Mouse (Mus musculus) embryo, embryonic 9.5 days (tissue): ENCODE results near the gene Aak1.

Source experiments
- DNase-seq: peaks from one replicate; pipeline ENCODE4 v3.0.0-alpha.2; 2017; ENCODE audit errors: extremely low spot score

Gene Aak1

GRCm38 (mm10) chr6:86886803-86887202 is 37.5 kb downstream of the Aak1 start:
- no peak for DNase-seq

GRCm38 (mm10) chr6:86897520-86897919 is 48.2 kb downstream of the Aak1 start:
- DNase-seq: no peak

GRCm38 (mm10) chr6:86899053-86899452 is 49.7 kb downstream of the Aak1 start:
- DNase-seq: no peak

DNA sequence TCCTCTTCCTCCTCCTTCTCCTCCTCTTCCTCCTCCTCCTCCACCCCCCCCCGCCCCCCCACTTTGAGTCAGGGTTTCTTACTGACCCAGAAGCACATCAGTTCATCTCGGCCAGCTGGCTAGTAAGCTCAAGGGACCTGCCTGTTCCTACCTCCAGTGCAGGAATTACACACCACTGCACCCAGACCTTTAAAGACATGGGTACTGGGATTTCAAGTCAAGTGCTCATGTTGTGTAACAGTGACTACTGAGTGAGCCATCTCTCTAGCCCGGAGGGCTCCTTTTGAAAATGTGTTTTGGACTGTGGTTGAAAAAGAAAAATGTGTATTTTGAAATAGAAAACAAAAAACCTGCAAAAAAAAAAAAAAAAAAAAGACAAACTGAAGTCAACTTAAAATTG is 50.6 kb downstream of the Aak1 start:
- no peak for DNase-seq

DNA sequence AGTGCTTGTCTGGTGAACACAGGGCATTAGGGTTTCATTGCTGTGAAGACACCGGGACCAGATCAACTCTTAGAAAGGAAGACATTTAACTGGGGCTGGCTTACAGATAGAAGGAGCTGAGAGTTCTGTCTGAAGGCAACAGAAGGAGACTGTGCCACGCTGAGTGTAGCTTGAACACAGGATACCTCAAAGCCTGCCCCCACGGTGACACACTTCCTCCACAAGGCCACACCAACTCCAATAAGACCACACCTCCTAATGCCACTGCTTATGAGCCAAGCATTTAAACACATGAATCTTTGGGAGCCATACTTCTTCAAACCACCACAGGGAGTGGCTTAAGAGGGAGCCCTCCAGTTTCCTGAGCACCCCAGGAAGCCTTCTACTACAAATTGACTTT is 51.2 kb downstream of the Aak1 start:
- DNase-seq: no peak

DNA sequence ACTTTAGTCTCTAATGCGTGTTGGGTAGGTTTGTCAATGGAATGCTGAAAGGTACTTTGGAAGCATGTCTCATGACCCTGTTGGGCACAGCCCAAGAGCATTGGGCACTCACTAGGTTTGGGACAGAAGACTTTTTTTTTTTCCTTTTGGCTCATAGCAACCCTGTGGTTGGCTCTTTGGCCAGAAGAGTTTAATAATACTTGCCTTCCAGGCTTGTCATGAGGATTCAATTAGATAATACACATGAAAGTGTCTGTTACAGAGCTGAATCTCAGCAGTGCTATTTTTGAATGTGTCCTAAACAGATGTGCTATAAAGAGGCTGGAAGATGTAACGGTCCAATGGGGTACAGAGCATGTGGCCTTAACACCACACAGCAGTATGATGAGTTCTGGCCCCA is 56.2 kb downstream of the Aak1 start:
- DNase-seq: no peak

DNA sequence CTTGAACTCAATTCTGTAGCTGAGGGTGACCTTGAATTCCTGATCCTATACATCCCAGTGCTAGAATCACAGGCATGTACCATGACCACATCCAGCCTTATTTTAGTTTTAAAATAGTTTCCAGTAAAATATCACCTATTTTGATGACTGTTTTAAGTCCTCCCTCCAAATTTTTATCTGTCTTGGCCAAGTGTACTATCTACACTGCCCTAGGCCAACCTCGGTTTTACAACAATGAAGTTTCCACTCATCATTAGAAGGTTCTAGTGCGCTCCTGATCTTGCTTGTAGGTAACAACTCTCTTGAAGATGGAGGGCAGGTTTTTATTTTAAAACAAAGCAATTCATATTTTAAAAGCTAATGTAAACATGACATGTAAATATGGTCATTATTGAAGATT is 57.9 kb downstream of the Aak1 start:
- no peak for DNase-seq

DNA sequence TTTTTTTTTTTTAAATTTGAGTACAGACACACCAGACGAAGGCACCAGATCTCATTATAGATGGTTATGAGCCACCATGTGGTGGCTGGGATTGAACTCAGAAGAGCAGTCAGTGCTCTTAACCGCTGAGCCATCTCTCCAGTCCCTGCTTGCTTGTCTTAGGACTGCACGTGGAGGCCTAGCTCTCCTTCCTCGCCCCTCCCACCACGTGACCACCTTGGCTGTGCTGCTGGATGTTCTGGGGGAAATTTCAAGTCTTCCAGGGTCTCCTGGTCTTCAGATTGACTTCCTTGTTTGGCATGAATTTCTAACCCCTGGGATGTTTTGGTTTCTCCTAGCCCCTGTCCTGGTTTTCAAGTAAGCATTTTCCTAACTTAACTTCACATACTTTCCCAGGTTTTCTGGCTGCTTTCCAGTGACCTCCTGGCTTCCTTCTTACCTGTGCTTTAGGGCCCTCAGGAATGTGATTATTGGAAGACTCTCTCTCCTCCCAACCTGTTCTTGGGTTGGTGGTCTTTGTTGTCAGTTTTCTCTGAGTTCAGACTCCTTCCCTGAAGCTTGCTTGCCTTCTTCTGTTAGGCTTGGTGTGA is 59.3 kb downstream of the Aak1 start:
- DNase-seq: no peak

DNA sequence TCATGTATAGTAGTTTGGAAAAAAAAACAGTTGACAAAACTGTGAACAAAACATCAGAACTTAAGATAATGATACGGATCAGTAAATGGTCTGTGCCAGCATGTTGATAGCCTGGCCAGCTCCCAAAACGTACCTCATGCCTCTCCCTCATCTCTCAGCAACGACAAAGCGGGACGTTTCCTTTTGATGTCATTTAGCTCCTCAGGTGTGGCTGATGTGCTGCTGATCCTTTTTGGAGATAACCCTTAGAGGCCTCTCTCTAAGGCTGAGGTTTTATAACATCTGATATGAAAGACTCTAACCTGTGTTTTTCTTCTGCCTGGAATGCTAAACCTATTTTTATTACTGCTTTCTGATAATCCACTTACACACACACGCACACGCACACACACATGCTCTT is 60.6 kb downstream of the Aak1 start:
- DNase-seq: no peak

DNA sequence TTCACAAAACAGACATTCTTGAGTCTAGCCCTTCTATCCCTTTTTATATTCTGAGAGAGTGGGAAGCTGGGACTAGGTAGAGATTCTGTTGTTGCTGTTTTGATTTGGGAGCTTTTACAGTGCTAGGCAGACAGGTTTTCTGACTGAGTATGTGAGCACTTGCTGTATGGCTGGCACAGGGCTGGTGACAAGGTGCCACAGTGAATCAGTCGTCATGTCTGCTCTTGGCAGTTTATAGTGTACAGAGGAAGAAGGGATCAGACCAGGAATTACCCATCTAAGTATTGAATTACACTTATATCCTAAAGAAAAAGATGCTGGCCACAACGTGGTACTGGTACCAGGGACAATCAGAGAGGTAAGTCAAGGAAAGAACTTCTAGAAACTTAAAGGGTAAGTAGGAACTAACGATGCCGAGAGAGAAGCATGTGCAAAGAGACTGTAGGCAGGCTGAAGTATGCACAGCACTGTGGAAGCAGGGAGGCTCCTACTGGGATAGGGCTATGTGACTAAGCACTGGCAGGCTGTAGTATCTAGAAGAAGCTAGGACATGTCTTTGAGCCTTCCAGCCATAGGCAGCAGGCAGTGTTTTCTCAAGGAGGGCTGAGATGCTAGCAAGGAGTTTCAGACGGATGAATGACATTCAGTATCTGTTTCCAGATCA is 67.0 kb downstream of the Aak1 start:
- DNase-seq: no peak

DNA sequence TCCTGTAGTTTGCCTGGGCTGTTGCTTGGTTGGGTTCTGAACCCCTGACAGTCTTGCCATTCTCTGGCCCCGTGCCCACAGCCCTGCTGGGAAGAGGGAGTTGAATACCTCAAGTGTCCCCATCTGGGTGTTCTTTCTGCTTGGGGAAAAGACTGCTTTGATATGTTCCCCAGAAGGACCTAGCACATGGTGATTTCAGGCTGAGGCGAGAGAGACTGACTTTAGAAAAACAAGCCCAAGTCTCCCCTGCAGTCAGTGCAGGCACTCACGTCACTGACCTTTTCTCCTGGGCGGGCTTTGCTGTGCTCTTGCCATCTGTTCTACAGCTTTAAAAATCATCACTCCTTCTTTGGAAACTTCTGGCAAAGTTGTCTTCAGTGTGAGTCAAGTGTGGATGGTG is 67.9 kb downstream of the Aak1 start:
- DNase-seq: no peak

DNA sequence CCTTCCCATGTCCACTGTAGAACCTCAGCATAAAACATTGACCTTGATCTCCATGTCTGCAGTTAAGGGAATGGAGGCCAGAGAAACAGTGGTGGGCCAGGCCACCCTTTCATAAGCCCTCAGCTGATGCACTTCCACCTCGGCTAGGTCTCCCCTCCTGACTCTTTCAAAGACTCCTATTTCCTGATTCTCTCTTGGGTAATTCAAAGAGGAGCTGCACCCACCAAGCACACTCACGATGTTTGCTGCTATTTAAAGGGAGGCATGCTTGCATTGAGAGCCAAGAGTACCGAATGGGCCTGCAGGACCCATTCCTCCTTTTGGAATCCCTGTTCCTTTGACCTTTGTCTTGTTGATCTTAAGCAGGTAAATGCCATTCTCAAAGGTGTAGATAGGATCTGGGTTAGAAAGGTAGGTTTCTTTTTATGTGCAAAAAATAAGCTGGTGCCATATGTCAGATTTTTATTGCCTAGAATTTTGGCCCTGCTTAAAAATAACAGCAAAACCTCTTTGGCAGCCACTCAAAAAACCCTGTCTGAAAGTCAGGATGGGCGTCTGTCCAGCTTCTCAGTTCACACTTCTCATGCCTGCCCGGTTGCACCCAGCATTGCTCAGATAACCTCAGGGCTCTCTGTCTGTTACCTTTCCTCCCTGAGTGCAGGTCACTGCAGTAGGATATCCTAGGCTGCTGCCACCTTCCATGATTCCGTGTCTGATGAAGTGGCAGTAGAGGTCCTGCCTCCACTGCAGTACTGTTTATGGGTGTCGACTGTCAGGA is 68.9 kb downstream of the Aak1 start:
- no peak for DNase-seq

GRCm38 (mm10) chr6:86921880-86922279 is 72.6 kb downstream of the Aak1 start:
- DNase-seq: peak; percentile 53

DNA sequence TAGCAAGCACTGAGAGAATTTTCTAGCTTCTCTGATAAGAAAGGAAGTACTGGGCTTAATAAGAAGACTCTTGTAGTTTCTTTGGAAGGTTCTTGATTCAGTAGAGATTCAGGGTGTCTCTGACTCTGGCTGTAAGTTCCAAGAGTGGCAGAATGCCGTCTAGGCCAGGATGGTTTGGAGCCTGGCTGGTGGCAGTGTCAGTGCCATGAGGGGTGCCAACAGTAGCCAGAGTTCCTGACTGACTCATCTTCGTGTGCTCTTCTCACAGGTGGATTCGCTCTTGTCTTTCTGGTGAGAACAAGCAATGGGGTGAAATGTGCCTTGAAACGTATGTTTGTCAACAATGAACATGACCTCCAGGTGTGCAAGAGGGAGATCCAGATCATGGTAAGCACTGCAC is 75.4 kb downstream of the Aak1 start:
- DNase-seq: no peak

DNA sequence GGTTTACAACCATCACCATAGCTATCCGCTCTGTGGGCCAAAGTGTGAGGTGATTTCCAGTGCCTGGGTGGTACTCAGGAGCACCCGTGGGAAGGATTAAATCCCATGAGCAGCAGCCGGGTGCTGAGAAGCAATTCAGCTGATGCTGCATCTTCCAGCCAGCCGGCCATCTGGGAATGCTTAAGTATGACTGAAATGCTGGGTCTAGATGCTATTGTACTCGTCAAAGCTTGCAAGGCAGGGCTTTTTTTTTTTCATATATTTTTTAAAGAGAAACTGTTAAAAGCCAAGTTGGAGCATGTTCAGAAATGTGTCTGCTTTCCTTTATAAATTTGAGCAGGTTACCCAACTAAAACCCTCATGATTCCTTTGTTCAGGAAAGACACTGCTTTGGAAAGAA is 85.2 kb downstream of the Aak1 start:
- DNase-seq: no peak

GRCm38 (mm10) chr6:86939797-86940196 is 90.5 kb downstream of the Aak1 start:
- no peak for DNase-seq

DNA sequence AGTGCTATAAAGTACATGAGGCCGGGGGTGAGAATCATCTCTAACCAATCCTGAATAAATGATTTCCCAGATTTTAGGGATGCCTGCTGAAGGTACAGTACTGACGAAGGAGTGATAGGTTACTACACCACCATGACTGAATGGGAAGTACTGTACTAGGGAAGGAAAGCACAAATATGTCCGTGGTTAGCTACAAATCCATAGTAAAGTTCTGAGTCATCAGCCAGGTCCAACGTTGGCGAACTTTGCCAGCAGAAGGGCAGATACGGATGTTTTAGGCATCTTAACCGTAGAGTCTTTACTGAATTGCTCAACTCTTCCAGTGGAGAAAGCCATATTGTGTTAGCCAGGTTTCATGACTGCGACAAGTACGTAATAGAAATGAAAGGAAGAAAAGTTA is 91.6 kb downstream of the Aak1 start:
- DNase-seq: no peak

- no peak for DNase-seq
Measured at GRCm38 (mm10) chr6:86947100-86947499, 97.8 kb downstream of the Aak1 start.

DNA sequence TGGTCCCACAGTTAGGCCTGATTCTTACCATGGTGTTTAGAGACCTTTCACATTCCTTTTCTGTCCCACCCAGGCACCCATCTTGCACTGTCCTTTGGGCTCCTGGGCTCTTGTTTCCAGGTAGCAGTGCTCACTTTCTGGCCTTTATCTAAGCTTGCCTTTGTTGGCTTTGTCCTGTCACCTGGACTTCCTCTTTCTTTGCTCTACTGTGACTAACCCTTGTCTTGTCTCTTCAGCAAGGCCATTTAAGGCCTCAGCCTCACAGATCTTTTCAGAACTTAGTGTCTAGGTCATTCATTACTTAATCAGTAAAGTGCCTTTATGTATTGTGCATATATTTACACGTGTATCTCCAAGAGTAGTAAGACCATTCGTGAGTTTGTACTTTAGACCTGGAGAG is 99.4 kb downstream of the Aak1 start:
- DNase-seq: no peak

- DNase-seq: no peak
Measured at GRCm38 (mm10) chr6:86950141-86950540, 100.8 kb downstream of the Aak1 start.

DNA sequence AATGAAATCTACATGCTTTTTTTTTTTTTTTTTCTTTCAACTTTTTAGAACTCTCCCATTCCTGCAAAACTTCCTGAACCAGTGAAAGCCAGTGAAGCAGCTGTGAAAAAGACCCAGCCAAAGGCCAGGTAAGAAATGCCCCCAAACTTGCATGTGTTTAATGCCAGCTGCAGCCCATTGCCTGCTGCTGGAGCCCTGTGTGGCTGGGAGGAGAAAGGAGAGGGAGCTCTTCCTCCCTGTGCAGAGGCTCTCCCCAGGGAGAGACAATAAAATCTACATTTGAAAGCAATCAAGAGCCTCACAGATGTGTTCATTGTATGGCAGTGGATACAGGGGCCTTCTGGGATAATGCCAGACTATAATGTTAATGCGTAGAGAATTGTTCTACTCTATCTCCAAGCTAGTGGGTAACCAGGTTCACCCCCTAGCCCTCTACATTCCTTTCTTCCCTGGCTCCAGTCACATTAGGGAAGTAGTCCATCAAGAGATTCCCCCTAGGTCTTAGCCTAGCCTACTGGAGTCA is 101.5 kb downstream of the Aak1 start:
- DNase-seq: no peak

GRCm38 (mm10) chr6:86955741-86956140 is 106.4 kb downstream of the Aak1 start:
- DNase-seq: no peak

- DNase-seq: no peak
Measured at GRCm38 (mm10) chr6:86956206-86956605, 106.9 kb downstream of the Aak1 start.
